In the genomic region with DNA sequence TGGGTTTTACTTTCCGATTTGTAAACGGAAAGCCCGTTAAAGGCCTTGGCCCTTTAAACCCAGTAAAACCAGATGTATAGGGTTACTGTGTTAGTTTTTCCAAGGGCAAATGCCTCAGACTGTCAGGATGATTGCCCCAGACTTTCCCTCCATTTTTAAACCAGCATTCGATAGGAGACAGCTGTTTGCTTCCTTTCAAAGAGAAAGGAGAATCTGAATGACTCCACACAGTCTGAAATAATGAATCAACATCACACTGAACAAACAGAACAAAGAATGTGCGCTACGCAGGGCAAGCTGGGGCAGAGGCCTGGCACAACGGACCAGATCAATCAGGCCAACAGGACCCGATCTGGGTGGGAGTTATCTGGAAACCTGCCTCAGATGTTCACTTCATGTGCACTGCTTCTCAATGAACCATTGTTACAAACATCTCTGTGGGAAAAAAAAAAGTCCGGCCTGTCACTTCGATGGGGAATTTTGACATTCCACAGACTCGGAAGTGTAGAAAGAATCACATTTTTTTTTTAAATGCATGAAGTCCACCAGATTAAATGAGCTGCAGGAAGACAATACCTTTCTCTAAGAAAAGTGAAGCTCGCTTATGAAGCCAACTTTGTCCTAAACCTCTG, we compare ENCODE assay signal across 15 mouse cellular contexts.
DNase-seq lines count a peak whose midpoint lies in the region; ATAC-seq and TF ChIP-seq lines count a peak whose summit lies in the region.
"Had no signal": no experiment of that assay in that cellular context is flagged by ENCODE, and none has a peak within 500 bp of the region (broad histone marks: within the 10 kb centered on the region; RNA-seq: fewer than 3 reads in every experiment).

No protein-coding gene starts in this region.

- H3K27ac ChIP-seq in heart, embryonic 10.5 days, result peak overlapping the region; percentile 47
- no peak overlapping the region for H3K27ac ChIP-seq in heart, adult 2 months
- no peak overlapping the region for H3K27ac ChIP-seq in kidney, postnatal 0 days
- peak overlapping the region; percentile 46; the same call in 1 of the 2 replicates for H3K27ac ChIP-seq in embryonic facial prominence, embryonic 12.5 days
- H3K27ac ChIP-seq: hindbrain, embryonic 12.5 days; limb, embryonic 13.5 days; neural tube, embryonic 15.5 days had no signal

- no peak for TF ChIP-seq POLR2A in heart, adult 2 months (IDR thresholded peaks at IDR 0.05; ENCODE audit: insufficient read depth, low read depth, low read length)

- 52% methylated on average over 12 of the region's 12 CpGs for WGBS in heart, embryonic 10.5 days
- WGBS in heart, adult 2 months, result 55% methylated on average over 12 of the region's 12 CpGs
- WGBS in kidney, postnatal 0 days, result 24% methylated on average over 12 of the region's 12 CpGs
- 25% methylated on average over 12 of the region's 12 CpGs for whole genome bisulfite sequencing in embryonic facial prominence, embryonic 12.5 days

- intact Hi-C loops in heart, adult 2 months (cut with DNase I), result no loop called here

- H3K27me3 ChIP-seq in heart, embryonic 10.5 days (ENCODE audit: insufficient read depth, poor library complexity, severe bottlenecking), result no peaks in the 10 kb centered on the region
- no peaks in the 10 kb centered on the region for H3K27me3 ChIP-seq in heart, adult 2 months (ENCODE audit: control insufficient read depth, insufficient read depth, low read length)
- no peaks in the 10 kb centered on the region for H3K27me3 ChIP-seq in kidney, postnatal 0 days (ENCODE audit: insufficient read depth, low read length)
- H3K27me3 ChIP-seq in embryonic facial prominence, embryonic 12.5 days, result no peaks in the 10 kb centered on the region
- H3K27me3 ChIP-seq: hindbrain, embryonic 12.5 days; limb, embryonic 13.5 days; neural tube, embryonic 15.5 days had no signal

- no peaks in the 10 kb centered on the region for H3K79me2 ChIP-seq in heart, adult 2 months (replicated peaks; ENCODE audit: control insufficient read depth, insufficient read depth, low read length)

- no peak for TF ChIP-seq EP300 in heart, adult 2 months (IDR thresholded peaks at IDR 0.05; ENCODE audit: insufficient read depth, low read depth, low read length)

- H3K9ac ChIP-seq in heart, adult 2 months (ENCODE audit: low read depth, low read length), result no peak overlapping the region
- no peak overlapping the region for H3K9ac ChIP-seq in kidney, postnatal 0 days (ENCODE audit: low read depth, low read length)
- H3K9ac ChIP-seq in embryonic facial prominence, embryonic 12.5 days, result no peak overlapping the region
- H3K9ac ChIP-seq: hindbrain, embryonic 12.5 days; limb, embryonic 13.5 days; neural tube, embryonic 15.5 days had no signal

- H3K36me3 ChIP-seq in heart, embryonic 10.5 days, result no peaks in the 10 kb centered on the region; the same call in 1 of the 2 replicates
- no peaks in the 10 kb centered on the region for H3K36me3 ChIP-seq in heart, adult 2 months (ENCODE audit: control insufficient read depth, insufficient read depth, low read length)
- no peaks in the 10 kb centered on the region for H3K36me3 ChIP-seq in kidney, postnatal 0 days (ENCODE audit: insufficient read depth, low read length)
- H3K36me3 ChIP-seq in embryonic facial prominence, embryonic 12.5 days, result no peaks in the 10 kb centered on the region
- H3K36me3 ChIP-seq: hindbrain, embryonic 12.5 days; limb, embryonic 13.5 days; neural tube, embryonic 15.5 days had no signal

- DNase-seq in heart, embryonic 10.5 days (ENCODE audit: low spot score), result no peak
- no peak for DNase-seq in heart, adult 2 months
- peak; percentile 68 for DNase-seq in kidney, postnatal 0 days (ENCODE audit: low spot score)
- no peak for DNase-seq in kidney, postnatal 4 days
- peak; percentile 91 for DNase-seq in Muller cell, postnatal 12 days (ENCODE audit: inconsistent ontology term)
- DNase-seq in ovary, postnatal 10 days (ENCODE audit: low spot score), result no peak
- no peak for DNase-seq in spleen, postnatal 36 days (ENCODE audit: low spot score in 2 of 2)
- DNase-seq: cerebellum, adult 11 months; kidney, postnatal 25 days; right cerebral cortex, postnatal 14 days; thymus, postnatal 4 days had no signal

- ATAC-seq in kidney, postnatal 0 days (replicated peaks; ENCODE audit: low FRiP score, low read depth), result no peak
- 0 out of 2 replicates have a peak, but pooled peaks have one; percentile 35 for ATAC-seq in embryonic facial prominence, embryonic 12.5 days (ENCODE audit: insufficient number of reproducible peaks, insufficient read depth, low FRiP score, low TSS enrichment)

- H3K9me3 ChIP-seq in heart, embryonic 10.5 days, result no peaks in the 10 kb centered on the region
- H3K9me3 ChIP-seq in kidney, postnatal 0 days (replicated peaks; ENCODE audit: low read length), result no peaks in the 10 kb centered on the region
- no peaks in the 10 kb centered on the region for H3K9me3 ChIP-seq in embryonic facial prominence, embryonic 12.5 days
- H3K9me3 ChIP-seq: hindbrain, embryonic 12.5 days; limb, embryonic 13.5 days; neural tube, embryonic 15.5 days had no signal

- TF ChIP-seq CTCF in heart, adult 2 months (IDR thresholded peaks at IDR 0.05), result no peak
- no peak for TF ChIP-seq CTCF in kidney, postnatal 0 days (IDR thresholded peaks at IDR 0.05; ENCODE audit: low read depth)

- no peak overlapping the region for H3K4me3 ChIP-seq in heart, embryonic 10.5 days
- no peak overlapping the region for H3K4me3 ChIP-seq in heart, adult 2 months
- no peak overlapping the region for H3K4me3 ChIP-seq in kidney, postnatal 0 days (replicated peaks; ENCODE audit: low read depth, low read length)
- H3K4me3 ChIP-seq in embryonic facial prominence, embryonic 12.5 days, result no peak overlapping the region
- H3K4me3 ChIP-seq: hindbrain, embryonic 12.5 days; limb, embryonic 13.5 days; neural tube, embryonic 15.5 days had no signal

- peaks cover 35% of the 10 kb centered on the region for H3K4me1 ChIP-seq in heart, embryonic 10.5 days
- H3K4me1 ChIP-seq in heart, adult 2 months (ENCODE audit: control insufficient read depth, insufficient read depth, low read length), result no peaks in the 10 kb centered on the region
- peaks cover 9% of the 10 kb centered on the region for H3K4me1 ChIP-seq in kidney, postnatal 0 days (replicated peaks; ENCODE audit: insufficient read depth, low read length)
- H3K4me1 ChIP-seq in embryonic facial prominence, embryonic 12.5 days, result peaks cover 12% of the 10 kb centered on the region
- H3K4me1 ChIP-seq: neural tube, embryonic 15.5 days had no signal

- no peak overlapping the region for H3K4me2 ChIP-seq in kidney, postnatal 0 days (ENCODE audit: low read length)
- H3K4me2 ChIP-seq in embryonic facial prominence, embryonic 12.5 days (replicated peaks), result no peak overlapping the region
- H3K4me2 ChIP-seq: hindbrain, embryonic 12.5 days; limb, embryonic 13.5 days; neural tube, embryonic 15.5 days had no signal

Comparison
In these comparisons a context has a peak if more than half of its experiments do, and no peak if none do; other contexts are left out.
1. DNase-seq: peak in kidney, postnatal 0 days (single experiment) and Muller cell, postnatal 12 days (single experiment); none in heart, embryonic 10.5 days (single experiment), heart, adult 2 months (0 of 2), kidney, postnatal 4 days (0 of 2), ovary, postnatal 10 days (single experiment) and spleen, postnatal 36 days (0 of 2).
2. H3K27ac ChIP-seq: peak in heart, embryonic 10.5 days (single experiment) and embryonic facial prominence, embryonic 12.5 days (single experiment); none in heart, adult 2 months (single experiment) and kidney, postnatal 0 days (single experiment).